Mouse (Mus musculus) kidney, adult 2 months (tissue): Measurements from ENCODE around the gene Slc10a4. TPM values are rescaled to one million over a fixed set of nuclear protein-coding genes. Genes with fewer than 3 reads are reported as not detected.

ENCODE experiments used
- DNase-seq: peaks from one replicate; pipeline ENCODE4 v3.0.0; 2021
- H3K27ac ChIP-seq: fragments of 200-500 bp; 2 replicates; pipeline ENCODE4 v1.5.1; 2012; ENCODE audit warnings: low read depth, low read length, control low read depth, inconsistent platforms; ENCODE audit not compliant: insufficient read depth
- H3K27me3 ChIP-seq: fragments of 200-500 bp; replicated peaks from 2 replicates; pipeline ENCODE4 v1.6.1; 2012; ENCODE audit warnings: mild to moderate bottlenecking, moderate library complexity, low read length, inconsistent platforms; ENCODE audit not compliant: control insufficient read depth, insufficient read depth
- H3K36me3 ChIP-seq: fragments of 200-500 bp; 2 replicates; pipeline ENCODE4 v1.6.1; 2012; ENCODE audit warnings: mild to moderate bottlenecking, moderate library complexity, low read length, inconsistent platforms; ENCODE audit not compliant: control insufficient read depth, insufficient read depth
- H3K4me1 ChIP-seq: fragments of 200-500 bp; 2 replicates; pipeline ENCODE4 v1.6.1; 2011; ENCODE audit warnings: low read length; ENCODE audit not compliant: control insufficient read depth, insufficient read depth
- H3K4me3 ChIP-seq: fragments of 200-500 bp; 2 replicates; pipeline ENCODE4 v1.5.1; 2011; ENCODE audit warnings: mild to moderate bottlenecking, low read depth, low read length, control low read depth; ENCODE audit not compliant: insufficient read depth
- CTCF ChIP-seq: fragments of 200-500 bp; conservative IDR thresholded peaks from 2 replicates; pipeline ENCODE4 v1.5.1; 2011; ENCODE audit warnings: low read depth, mild to moderate bottlenecking, control low read depth, low read length, moderate library complexity, mixed read lengths; ENCODE audit not compliant: insufficient read depth, insufficient read length
- POLR2A ChIP-seq: fragments of 200-500 bp; IDR thresholded peaks from one replicate; pipeline ENCODE4 v1.6.1; 2011; ENCODE audit warnings: low read depth, low read length, control low read depth
- WGBS: fragments of 180-500 bp; shearing (Covaris S2); methylation state at CpG from one replicate; pipeline ENCODE4 v1.1.7; 2018; 5-methylcytosine and 5-hydroxymethylcytosine counted together
- polyA plus RNA-seq: library from polyadenylated mRNA; depleted of rRNA; stranded (reverse); fragments of >200 nt; gene quantifications from 2 replicates; pipeline ENCODE4 v1.2.3, GENCODE M21; 2012

Slc10a4 gene
- polyA plus RNA-seq, 1 experiment: 2.3 TPM

DNA sequence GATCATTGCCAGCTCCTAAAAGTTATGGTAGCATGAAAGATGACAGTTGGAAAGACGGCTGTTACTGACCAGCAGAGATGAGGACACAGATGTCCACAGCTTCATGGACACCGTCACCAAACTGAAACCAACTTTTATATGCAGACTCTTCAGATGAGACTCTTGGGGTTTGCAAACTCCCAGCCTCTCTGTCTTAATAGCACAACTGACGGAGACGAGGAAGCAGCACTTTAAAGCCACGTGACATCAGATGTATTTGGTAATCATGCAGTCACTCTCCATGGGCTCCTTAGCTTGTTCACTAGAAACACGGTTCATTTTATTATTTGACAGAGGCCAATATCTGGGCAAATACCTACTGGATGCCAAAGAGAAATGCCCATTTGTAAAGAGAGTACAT lies 30.7 kb upstream of the Slc10a4 start:
- H3K4me3 ChIP-seq: no peak overlapping the region
- H3K36me3 ChIP-seq: peaks cover 6% of the 10 kb centered on the region
- H3K4me1 ChIP-seq: no peaks in the 10 kb centered on the region
- no peak for TF ChIP-seq CTCF
- TF ChIP-seq POLR2A: no peak
- DNase-seq: no peak
- WGBS: 89% methylated on average over 6 of the region's 6 CpGs
- no peaks in the 10 kb centered on the region for H3K27me3 ChIP-seq
- no peak overlapping the region for H3K27ac ChIP-seq

GRCm38 (mm10) chr5:72976539-72976938 lies 30.1 kb upstream of the Slc10a4 start:
- Histone ChIP-seq H3K27ac (no peak overlapping the region), H3K36me3 (peaks cover 6% of the 10 kb centered on the region), H3K4me1 (no peaks in the 10 kb centered on the region), H3K4me3 (no peak overlapping the region), H3K27me3 (no peaks in the 10 kb centered on the region)
- no peak for DNase-seq
- WGBS: 84% methylated on average over 4 of the region's 4 CpGs
- no peak for TF ChIP-seq POLR2A
- TF ChIP-seq CTCF: no peak

DNA sequence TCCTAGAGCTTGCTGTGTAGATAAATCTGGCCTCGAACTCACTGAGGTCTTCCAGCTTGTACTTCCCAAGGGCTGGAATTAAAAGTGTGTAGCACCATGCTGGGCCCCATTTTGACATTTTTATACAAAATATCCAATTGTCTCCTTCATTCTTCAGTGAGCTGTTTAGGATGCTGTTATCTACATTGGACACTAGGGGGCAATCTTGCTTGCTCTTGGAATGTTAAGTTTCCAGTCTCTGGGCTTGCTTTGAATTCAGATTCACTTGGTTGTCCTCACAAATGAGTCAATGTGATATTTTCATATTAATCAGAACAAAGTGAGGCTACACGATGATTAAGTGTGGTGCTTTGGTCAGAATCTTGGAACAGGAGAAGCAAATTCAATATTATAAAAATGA lies 22.6 kb upstream of the Slc10a4 start:
- 6% methylated on average over 2 of the region's 2 CpGs for WGBS
- no peaks in the 10 kb centered on the region for H3K27me3 ChIP-seq
- no peaks in the 10 kb centered on the region for H3K4me1 ChIP-seq
- H3K27ac ChIP-seq: no peak overlapping the region
- peak; percentile 61 for DNase-seq
- TF ChIP-seq POLR2A (no peak), CTCF (peak; percentile 25; the same call in 1 of the 2 replicates)
- H3K4me3 ChIP-seq: no peak overlapping the region
- H3K36me3 ChIP-seq: peaks cover 2% of the 10 kb centered on the region; the same call in 1 of the 2 replicates

- Histone ChIP-seq H3K36me3 (no peaks in the 10 kb centered on the region), H3K27ac (no peak overlapping the region), H3K27me3 (no peaks in the 10 kb centered on the region), H3K4me1 (no peaks in the 10 kb centered on the region), H3K4me3 (no peak overlapping the region)
- DNase-seq: no peak
- TF ChIP-seq POLR2A: no peak
- no peak for TF ChIP-seq CTCF
- WGBS: 91% methylated on average over 7 of the region's 7 CpGs
Measured at GRCm38 (mm10) chr5:72987786-72988185, 18.9 kb upstream of the Slc10a4 start.

DNA sequence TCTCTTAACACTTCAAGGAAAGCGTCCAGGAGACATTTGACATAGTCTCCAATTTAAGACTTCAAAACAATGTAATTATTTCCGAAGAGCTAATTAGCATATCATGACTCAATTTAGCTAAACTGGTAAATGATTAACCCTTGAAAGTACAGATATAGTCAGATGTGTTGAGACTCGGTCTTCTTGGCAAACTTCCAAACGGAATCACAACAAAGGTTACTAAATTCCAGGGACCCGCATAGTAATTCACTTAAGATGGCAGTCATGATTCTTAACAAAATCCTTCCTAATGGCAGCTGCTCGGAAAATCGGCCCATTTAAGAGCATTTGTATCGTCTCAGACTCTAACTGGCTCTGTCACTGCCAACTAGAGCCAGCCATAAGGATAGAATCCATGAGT lies 16.9 kb upstream of the Slc10a4 start:
- 47% methylated on average over 8 of the region's 8 CpGs for WGBS
- H3K4me3 ChIP-seq: no peak overlapping the region
- H3K4me1 ChIP-seq: no peaks in the 10 kb centered on the region
- no peaks in the 10 kb centered on the region for H3K36me3 ChIP-seq
- TF ChIP-seq CTCF (no peak), POLR2A (no peak)
- 0 out of 2 replicates have a peak, but pooled peaks cover 2% of the 10 kb centered on the region for H3K27me3 ChIP-seq
- DNase-seq: no peak
- H3K27ac ChIP-seq: no peak overlapping the region

GRCm38 (mm10) chr5:72992474-72992873 lies 14.2 kb upstream of the Slc10a4 start:
- Histone ChIP-seq H3K27me3 (0 out of 2 replicates have a peak, but pooled peaks cover 2% of the 10 kb centered on the region), H3K4me3 (no peak overlapping the region), H3K36me3 (no peaks in the 10 kb centered on the region), H3K27ac (no peak overlapping the region), H3K4me1 (no peaks in the 10 kb centered on the region)
- 86% methylated on average over 1 of the region's 1 CpGs for WGBS
- no peak for TF ChIP-seq CTCF
- TF ChIP-seq POLR2A: no peak
- DNase-seq: no peak

DNA sequence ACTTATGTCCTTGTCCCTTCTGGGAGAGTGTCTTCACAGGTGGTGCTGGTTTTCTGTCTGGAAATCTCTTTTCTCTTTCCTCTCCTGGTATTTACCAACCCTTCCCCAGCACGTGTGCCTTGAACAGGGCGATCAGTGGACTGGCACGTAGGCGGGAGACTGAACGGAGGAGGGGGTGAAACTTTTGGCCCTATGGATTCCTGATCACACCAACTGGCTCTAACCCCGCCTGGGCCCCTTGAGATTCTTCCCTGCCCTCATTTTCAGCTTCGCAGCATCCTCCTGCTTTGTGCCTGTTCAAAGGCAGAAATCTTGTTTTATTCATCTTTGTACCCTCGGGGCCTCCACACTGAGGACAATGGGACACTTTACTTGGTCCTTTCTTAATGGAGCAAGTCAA lies 12.3 kb upstream of the Slc10a4 start:
- no peaks in the 10 kb centered on the region for H3K4me1 ChIP-seq
- H3K27me3 ChIP-seq: 0 out of 2 replicates have a peak, but pooled peaks cover 2% of the 10 kb centered on the region
- DNase-seq: no peak
- no peak overlapping the region for H3K4me3 ChIP-seq
- no peaks in the 10 kb centered on the region for H3K36me3 ChIP-seq
- 55% methylated on average over 8 of the region's 8 CpGs for WGBS
- TF ChIP-seq POLR2A: no peak
- TF ChIP-seq CTCF: no peak
- no peak overlapping the region for H3K27ac ChIP-seq
